In genomic region chr1:26687926-26688325, GRCm38 (mm10) we compare ENCODE assay signal across 9 mouse cellular contexts. TPM values are rescaled to one million over a fixed set of nuclear protein-coding genes. Genes with fewer than 3 reads are reported as not detected.
DNase-seq lines count a peak whose midpoint lies in the region; ATAC-seq and TF ChIP-seq lines count a peak whose summit lies in the region.
"Had no signal": no experiment of that assay in that cellular context is flagged by ENCODE, and none has a peak within 500 bp of the region (broad histone marks: within the 10 kb centered on the region; RNA-seq: fewer than 3 reads in every experiment).

No protein-coding gene starts in this region.

- no peak overlapping the region for H3K4me2 ChIP-seq in heart, embryonic 12.5 days
- H3K4me2 ChIP-seq in embryonic facial prominence, embryonic 15.5 days (replicated peaks): no peak overlapping the region
- no peak overlapping the region for H3K4me2 ChIP-seq in intestine, embryonic 14.5 days (ENCODE audit: low read length)
- H3K4me2 ChIP-seq in midbrain, embryonic 12.5 days (replicated peaks): no peak overlapping the region

- H3K9ac ChIP-seq in heart, embryonic 12.5 days: no peak overlapping the region
- H3K9ac ChIP-seq in embryonic facial prominence, embryonic 15.5 days: no peak overlapping the region
- H3K9ac ChIP-seq in intestine, embryonic 14.5 days (ENCODE audit: low read length): no peak overlapping the region
- H3K9ac ChIP-seq in midbrain, embryonic 12.5 days (replicated peaks): no peak overlapping the region

- H3K4me3 ChIP-seq in heart, embryonic 12.5 days: no peak overlapping the region
- H3K4me3 ChIP-seq in G1E (ENCODE audit: low read depth, low read length): no peak overlapping the region
- H3K4me3 ChIP-seq in embryonic facial prominence, embryonic 15.5 days (replicated peaks): no peak overlapping the region
- H3K4me3 ChIP-seq in intestine, embryonic 14.5 days (ENCODE audit: low read depth, low read length): no peak overlapping the region
- H3K4me3 ChIP-seq in midbrain, embryonic 12.5 days: no peak overlapping the region

- H3K4me1 ChIP-seq in heart, embryonic 12.5 days (replicated peaks): no peaks in the 10 kb centered on the region
- no peaks in the 10 kb centered on the region for H3K4me1 ChIP-seq in G1E (ENCODE audit: insufficient read depth, low read depth, low read length)
- no peaks in the 10 kb centered on the region for H3K4me1 ChIP-seq in embryonic facial prominence, embryonic 15.5 days
- H3K4me1 ChIP-seq in intestine, embryonic 14.5 days (replicated peaks; ENCODE audit: control insufficient read depth, insufficient read depth, low read length): no peaks in the 10 kb centered on the region
- H3K4me1 ChIP-seq in midbrain, embryonic 12.5 days: no peaks in the 10 kb centered on the region

- H3K27me3 ChIP-seq in heart, embryonic 12.5 days (replicated peaks): no peaks in the 10 kb centered on the region
- no peaks in the 10 kb centered on the region for H3K27me3 ChIP-seq in G1E (ENCODE audit: insufficient read depth, low read length)
- no peaks in the 10 kb centered on the region for H3K27me3 ChIP-seq in embryonic facial prominence, embryonic 15.5 days
- H3K27me3 ChIP-seq in intestine, embryonic 14.5 days (replicated peaks; ENCODE audit: control insufficient read depth, insufficient read depth, low read length): no peaks in the 10 kb centered on the region
- H3K27me3 ChIP-seq in midbrain, embryonic 12.5 days: no peaks in the 10 kb centered on the region

- no peak overlapping the region for H3K27ac ChIP-seq in heart, embryonic 12.5 days (ENCODE audit: poor library complexity, severe bottlenecking)
- no peak overlapping the region for H3K27ac ChIP-seq in embryonic facial prominence, embryonic 15.5 days (replicated peaks)
- H3K27ac ChIP-seq in intestine, embryonic 14.5 days (ENCODE audit: low read depth): no peak overlapping the region
- no peak overlapping the region for H3K27ac ChIP-seq in midbrain, embryonic 12.5 days (replicated peaks)

- no peaks in the 10 kb centered on the region for H3K36me3 ChIP-seq in heart, embryonic 12.5 days
- no peaks in the 10 kb centered on the region for H3K36me3 ChIP-seq in G1E (replicated peaks)
- no peaks in the 10 kb centered on the region for H3K36me3 ChIP-seq in embryonic facial prominence, embryonic 15.5 days
- no peaks in the 10 kb centered on the region for H3K36me3 ChIP-seq in intestine, embryonic 14.5 days (ENCODE audit: control insufficient read depth, insufficient read depth, low read length)
- H3K36me3 ChIP-seq in midbrain, embryonic 12.5 days: no peaks in the 10 kb centered on the region

- no peaks in the 10 kb centered on the region for H3K9me3 ChIP-seq in heart, embryonic 12.5 days (replicated peaks)
- H3K9me3 ChIP-seq in G1E (replicated peaks): no peaks in the 10 kb centered on the region
- no peaks in the 10 kb centered on the region for H3K9me3 ChIP-seq in embryonic facial prominence, embryonic 15.5 days (replicated peaks)
- H3K9me3 ChIP-seq in intestine, embryonic 14.5 days (ENCODE audit: control insufficient read depth, low read length): no peaks in the 10 kb centered on the region
- H3K9me3 ChIP-seq in midbrain, embryonic 12.5 days: no peaks in the 10 kb centered on the region

- ATAC-seq in heart, embryonic 12.5 days (ENCODE audit: insufficient number of reproducible peaks, low FRiP score): peak; percentile 80
- ATAC-seq in G1E (ENCODE audit: extremely low read depth, insufficient number of reproducible peaks, low FRiP score, poor library complexity, severe bottlenecking): peak; percentile 23
- peak; percentile 71 for ATAC-seq in embryonic facial prominence, embryonic 15.5 days (ENCODE audit: insufficient number of reproducible peaks, low FRiP score, low TSS enrichment, low read depth)
- peak; percentile 76 for ATAC-seq in intestine, embryonic 14.5 days (replicated peaks; ENCODE audit: low FRiP score, low TSS enrichment, low read depth)
- peak; percentile 71 for ATAC-seq in midbrain, embryonic 12.5 days (ENCODE audit: low FRiP score, low read depth)

- TF ChIP-seq CTCF in G1E (IDR thresholded peaks at IDR 0.05; ENCODE audit: low read depth, low read length): no peak

- WGBS in heart, embryonic 12.5 days: 51% methylated on average over 1 of the region's 1 CpGs
- 64% methylated on average over 1 of the region's 1 CpGs for WGBS in embryonic facial prominence, embryonic 15.5 days
- WGBS in intestine, embryonic 14.5 days: 70% methylated on average over 1 of the region's 1 CpGs
- 66% methylated on average over 1 of the region's 1 CpGs for WGBS in midbrain, embryonic 12.5 days

- no peak for DNase-seq in heart, adult 9 months (ENCODE audit: low spot score in 2 of 2)
- DNase-seq in G1E (ENCODE audit: low spot score): no peak
- peak; percentile 54 for DNase-seq in intestine, embryonic 14.5 days (ENCODE audit: low spot score)
- no peak for DNase-seq in adrenal gland, postnatal 14 days
- no peak for DNase-seq in urinary bladder, postnatal 10 days (ENCODE audit: low spot score)

RNA-seq across cellular contexts. Expression of gene 4931408C20Rik, which starts 0.7 kb away (rescaled TPM):
- not detected in 2 replicates for polyA plus RNA-seq in heart, embryonic 12.5 days (2016; fragmentation: Nextera tagmentation; extraction: Ambion mirVana)
- not detected in 2 replicates for total RNA-seq in G1E (2014; fragmentation: Nextera tagmentation)
- under 0.01 and 0.16 TPM in 2 replicates for total RNA-seq in G1E (2017)
- polyA plus RNA-seq in G1E (2012): not detected in 2 replicates
- polyA plus RNA-seq in embryonic facial prominence, embryonic 15.5 days (2015; fragmentation: Nextera tagmentation; extraction: Ambion mirVana): not detected in 2 replicates
- not detected in 2 replicates for polyA plus RNA-seq in intestine, embryonic 14.5 days (2014; fragmentation: Nextera tagmentation; extraction: Ambion mirVana)
- not detected in 2 replicates for polyA plus RNA-seq in midbrain, embryonic 12.5 days (2016; fragmentation: Nextera tagmentation; extraction: Ambion mirVana)
- not detected in 2 replicates for total RNA-seq in adrenal gland, postnatal 14 days (2021)
- total RNA-seq: layer of hippocampus, postnatal 14 days had no signal

Comparison
In these comparisons a context has a peak if more than half of its experiments do, and no peak if none do; other contexts are left out.
1. ATAC-seq: peak in every context shown above with its lines; median percentile 80 in heart, embryonic 12.5 days; 76 in intestine, embryonic 14.5 days; 71 in embryonic facial prominence, embryonic 15.5 days; 71 in midbrain, embryonic 12.5 days; 23 in G1E.